Mouse (Mus musculus) small intestine, adult 2 months (tissue): Measurements from ENCODE around the gene Gm3045. TPM values are rescaled to one million over a fixed set of nuclear protein-coding genes. Genes with fewer than 3 reads are reported as not detected.

Source experiments
- H3K27ac ChIP-seq: fragments of 200-500 bp; 2 replicates; pipeline ENCODE4 v1.5.1; 2012; ENCODE audit warnings: low read depth, low read length, control low read depth, inconsistent platforms; ENCODE audit not compliant: insufficient read depth
- H3K27me3 ChIP-seq: fragments of 200-500 bp; 2 replicates; pipeline ENCODE4 v1.6.1; 2012; ENCODE audit warnings: mild to moderate bottlenecking, moderate library complexity, low read length, inconsistent platforms; ENCODE audit not compliant: control insufficient read depth, insufficient read depth
- H3K36me3 ChIP-seq: fragments of 200-500 bp; 2 replicates; pipeline ENCODE4 v1.6.1; 2012; ENCODE audit warnings: mild to moderate bottlenecking, low read length, control low read depth, inconsistent platforms; ENCODE audit not compliant: control insufficient read depth, insufficient read depth
- H3K4me1 ChIP-seq: fragments of 200-500 bp; 2 replicates; pipeline ENCODE4 v1.6.1; 2012; ENCODE audit warnings: low read length, inconsistent platforms, mixed read lengths; ENCODE audit not compliant: control insufficient read depth, insufficient read depth, insufficient read length
- H3K4me3 ChIP-seq: fragments of 200-500 bp; 2 replicates; pipeline ENCODE4 v1.5.1; 2012; ENCODE audit warnings: low read depth, mild to moderate bottlenecking, control low read depth, inconsistent platforms, low read length, moderate library complexity
- CTCF ChIP-seq: fragments of 200-500 bp; IDR thresholded peaks from 2 replicates; pipeline ENCODE4 v1.5.1; 2012; ENCODE audit warnings: low read depth, mild to moderate bottlenecking, control low read depth, inconsistent platforms, low read length, moderate library complexity, mixed read lengths; ENCODE audit not compliant: insufficient replicate concordance, insufficient read length; ENCODE audit errors: extremely low read depth
- POLR2A ChIP-seq: fragments of 200-500 bp; IDR thresholded peaks from 2 replicates; pipeline ENCODE4 v1.6.1; 2012; ENCODE audit warnings: low read depth, mild to moderate bottlenecking, control low read depth, inconsistent platforms, low read length, moderate library complexity
- WGBS: fragments of 180-500 bp; shearing (Covaris S2); methylation state at CpG from one replicate; pipeline ENCODE4 v1.1.7; 2018; 5-methylcytosine and 5-hydroxymethylcytosine counted together
- polyA plus RNA-seq: library from polyadenylated mRNA; depleted of rRNA; stranded (reverse); fragments of >200 nt; gene quantifications from 2 replicates; pipeline ENCODE4 v1.2.3, GENCODE M21; 2012

The Gm3045 gene
- polyA plus RNA-seq, 1 experiment: not detected

DNA sequence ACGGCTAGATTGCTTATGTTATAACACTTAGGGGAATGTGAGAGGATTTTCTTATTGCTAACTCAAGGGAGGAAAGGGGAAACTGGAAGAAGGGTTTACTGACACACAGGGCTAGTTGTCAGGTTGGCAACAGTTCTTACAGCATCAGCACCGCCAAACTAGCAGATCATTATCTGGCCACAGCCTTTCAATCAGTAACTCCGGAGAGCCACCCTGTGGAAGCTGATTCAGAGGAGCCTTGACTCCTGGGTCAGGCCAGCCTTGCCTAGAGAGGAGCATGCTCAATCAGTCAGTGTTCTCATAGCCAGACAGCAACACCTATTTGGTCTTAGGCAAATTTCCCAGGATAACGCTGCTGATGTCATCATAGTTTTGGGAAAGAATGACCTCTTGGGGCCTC lies 35.1 kb downstream of the Gm3045 start:
- 67% methylated on average over 4 of the region's 4 CpGs for WGBS
- Histone ChIP-seq H3K27ac (no peak overlapping the region), H3K4me3 (no peak overlapping the region), H3K36me3 (no peaks in the 10 kb centered on the region), H3K27me3 (no peaks in the 10 kb centered on the region), H3K4me1 (peaks cover 13% of the 10 kb centered on the region)
- no peak for TF ChIP-seq POLR2A
- no peak for TF ChIP-seq CTCF

DNA sequence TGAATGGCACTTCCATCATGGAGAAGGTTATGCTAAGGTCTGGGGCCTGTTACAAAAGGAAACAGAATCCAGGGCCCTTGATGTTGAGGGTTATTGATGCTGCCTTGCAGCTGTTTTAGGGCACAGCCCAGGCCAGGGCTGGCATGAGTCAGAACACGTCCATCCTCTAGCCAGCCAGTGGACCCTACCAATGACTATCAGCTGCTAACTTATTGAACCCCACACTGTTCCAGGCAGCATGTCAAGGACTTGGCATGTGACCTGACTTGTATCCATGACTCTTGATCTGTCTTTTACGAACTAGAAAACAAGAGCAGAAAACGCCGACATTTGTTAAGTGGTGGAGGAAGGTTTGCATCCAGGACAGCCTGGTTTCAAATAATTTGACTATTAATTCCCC lies 36.4 kb downstream of the Gm3045 start:
- 91% methylated on average over 4 of the region's 4 CpGs for WGBS
- H3K4me1 ChIP-seq: peaks cover 9% of the 10 kb centered on the region
- H3K36me3 ChIP-seq: no peaks in the 10 kb centered on the region
- H3K27ac ChIP-seq: peak overlapping the region; percentile 8; the same call in 1 of the 2 replicates
- TF ChIP-seq POLR2A (no peak), CTCF (no peak)
- no peak overlapping the region for H3K4me3 ChIP-seq
- H3K27me3 ChIP-seq: no peaks in the 10 kb centered on the region

DNA sequence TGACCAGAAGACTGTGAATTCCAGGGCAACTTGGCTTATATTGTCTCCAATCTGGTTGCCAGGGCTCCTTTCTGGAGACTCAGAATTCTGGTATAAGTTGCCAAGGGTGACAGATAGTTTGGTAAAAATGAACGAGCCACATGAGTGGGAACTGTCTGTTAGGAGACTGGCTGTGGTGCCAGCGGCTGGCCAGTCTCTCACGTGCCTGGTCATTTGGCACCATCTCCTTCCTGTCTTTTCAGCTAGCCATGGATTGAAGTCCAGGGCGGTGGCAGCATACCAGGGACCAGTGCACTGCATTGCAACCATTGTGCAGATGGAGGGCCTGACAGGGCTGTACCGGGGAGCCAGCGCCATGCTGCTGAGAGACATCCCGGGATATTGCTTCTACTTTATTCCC lies 36.9 kb downstream of the Gm3045 start:
- Histone ChIP-seq H3K36me3 (no peaks in the 10 kb centered on the region), H3K4me1 (peaks cover 9% of the 10 kb centered on the region), H3K4me3 (no peak overlapping the region), H3K27me3 (no peaks in the 10 kb centered on the region), H3K27ac (peak overlapping the region; percentile 58; the same call in 1 of the 2 replicates)
- WGBS: 87% methylated on average over 7 of the region's 7 CpGs
- TF ChIP-seq POLR2A (no peak), CTCF (no peak)

DNA sequence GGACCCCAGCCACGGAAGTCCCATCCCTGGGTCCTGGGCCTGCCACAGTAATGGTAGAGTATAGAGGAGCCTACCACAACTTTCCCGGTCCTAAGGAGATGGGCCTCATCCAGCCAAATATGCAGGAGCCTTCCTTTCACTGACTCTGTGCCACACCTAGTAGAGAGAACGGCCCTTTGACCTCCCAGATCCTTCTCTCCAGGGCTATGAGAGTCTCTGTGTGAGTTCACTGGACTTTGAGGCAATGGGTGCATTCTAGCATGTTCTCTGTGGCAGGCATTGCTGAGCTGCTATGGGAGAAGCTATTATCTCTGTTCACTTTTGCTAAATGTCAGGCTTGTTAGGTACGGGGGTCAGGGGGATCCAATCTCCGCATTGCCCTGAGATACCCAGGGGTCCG lies 37.4 kb downstream of the Gm3045 start:
- H3K27me3 ChIP-seq: no peaks in the 10 kb centered on the region
- WGBS: 71% methylated on average over 6 of the region's 6 CpGs
- TF ChIP-seq CTCF (no peak), POLR2A (no peak)

DNA sequence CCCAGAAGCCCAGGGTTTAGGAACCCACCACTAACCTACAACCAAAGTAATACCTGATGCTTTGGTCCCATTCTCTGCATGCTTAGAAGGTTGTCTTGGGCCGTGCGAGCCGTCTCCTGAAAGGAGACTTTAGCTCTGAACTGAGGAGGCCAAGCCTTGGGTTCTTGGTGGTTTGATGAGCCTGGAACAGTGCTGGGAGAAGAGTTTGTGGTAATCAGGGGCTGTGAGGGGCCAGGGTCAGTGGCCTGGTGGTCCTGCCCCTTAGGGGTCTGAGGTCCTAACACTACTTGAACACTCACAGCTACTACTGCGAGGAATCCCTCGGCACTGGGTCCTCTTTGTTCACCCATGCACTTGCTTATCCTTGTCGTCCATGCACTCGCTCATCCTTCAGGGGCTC lies 41.4 kb downstream of the Gm3045 start:
- WGBS: 94% methylated on average over 7 of the region's 7 CpGs
- Histone ChIP-seq H3K4me1 (peaks cover 9% of the 10 kb centered on the region), H3K36me3 (no peaks in the 10 kb centered on the region), H3K4me3 (no peak overlapping the region), H3K27me3 (no peaks in the 10 kb centered on the region), H3K27ac (no peak overlapping the region)
- TF ChIP-seq POLR2A (no peak), CTCF (no peak)

More for the DNA sequence above, 37.4 kb downstream of the Gm3045 start:
- Histone ChIP-seq H3K4me3 (no peak overlapping the region), H3K36me3 (no peaks in the 10 kb centered on the region), H3K4me1 (peaks cover 9% of the 10 kb centered on the region), H3K27ac (peak overlapping the region; percentile 58)

DNA sequence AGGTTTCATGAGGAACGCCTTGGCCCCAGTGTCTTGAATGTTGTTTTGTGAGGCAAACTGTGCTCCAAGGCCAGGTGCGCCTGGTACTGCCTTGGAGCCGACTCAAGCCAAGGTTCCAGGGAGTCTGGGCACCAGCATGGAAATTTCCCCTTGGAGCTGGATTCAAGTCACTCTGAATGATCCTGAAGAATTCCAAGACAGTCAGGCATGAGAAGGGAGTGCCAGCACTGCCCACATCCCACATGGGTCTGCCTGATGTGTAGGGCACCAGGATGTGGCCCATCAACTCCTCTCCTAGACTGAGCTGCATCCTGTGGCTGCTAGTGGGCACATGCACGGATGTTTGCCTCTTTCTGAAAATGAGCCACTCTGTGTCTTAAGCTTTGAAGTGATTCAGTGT lies 42.1 kb downstream of the Gm3045 start:
- H3K27ac ChIP-seq: no peak overlapping the region
- WGBS: 88% methylated on average over 4 of the region's 4 CpGs
- no peak overlapping the region for H3K4me3 ChIP-seq
- no peak for TF ChIP-seq POLR2A
- no peak for TF ChIP-seq CTCF
- no peaks in the 10 kb centered on the region for H3K27me3 ChIP-seq
- peaks cover 6% of the 10 kb centered on the region for H3K4me1 ChIP-seq
- no peaks in the 10 kb centered on the region for H3K36me3 ChIP-seq

DNA sequence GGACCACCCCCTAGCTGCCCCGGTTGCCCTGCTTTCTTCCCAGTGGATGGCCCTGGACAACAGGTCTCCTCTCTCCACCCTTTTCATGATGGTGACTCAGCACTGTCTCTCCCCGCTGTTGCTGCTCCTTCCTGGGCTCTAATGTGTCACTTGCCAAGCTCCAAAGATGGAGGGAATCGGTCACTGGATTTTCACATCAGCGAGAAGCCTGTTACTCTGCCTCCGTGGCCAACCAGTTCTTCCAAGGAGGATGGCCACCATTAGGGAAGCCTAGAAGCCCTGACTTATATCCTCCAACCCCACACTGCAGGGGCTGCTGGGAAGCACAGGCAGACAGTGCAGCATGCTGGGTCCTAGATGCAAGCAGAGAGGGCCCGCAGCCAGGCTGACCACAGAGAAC lies 44.8 kb downstream of the Gm3045 start:
- H3K4me1 ChIP-seq: no peaks in the 10 kb centered on the region; the same call in 1 of the 2 replicates
- no peak overlapping the region for H3K4me3 ChIP-seq
- H3K27ac ChIP-seq: no peak overlapping the region
- 86% methylated on average over 6 of the region's 6 CpGs for WGBS
- no peaks in the 10 kb centered on the region for H3K36me3 ChIP-seq
- H3K27me3 ChIP-seq: no peaks in the 10 kb centered on the region
- TF ChIP-seq CTCF (no peak), POLR2A (no peak)
